Mouse (Mus musculus) liver, embryonic 13.5 days (tissue): ENCODE measurements around the gene Syt17. TPM values are rescaled to one million over a fixed set of nuclear protein-coding genes. Genes with fewer than 3 reads are reported as not detected.

Experiments
- ATAC-seq: fragments of 200-750 bp; cut with Nextera tagmentation; 2 replicates; pipeline ENCODE4 v1.8.0; 2017; ENCODE audit warnings: low read depth, mild to moderate bottlenecking, moderate number of reproducible peaks, moderate library complexity
- DNase-seq: peaks from one replicate; pipeline ENCODE4 v3.0.0; 2022
- H3K27ac ChIP-seq: fragments of 300-500 bp; sonication (generic); 2 replicates; pipeline ENCODE4 v1.5.1; 2015; ENCODE audit warnings: moderate library complexity, mild to moderate bottlenecking, inconsistent platforms
- H3K27me3 ChIP-seq: fragments of 300-500 bp; sonication (generic); 2 replicates; pipeline ENCODE4 v1.6.1; 2015; ENCODE audit warnings: mild to moderate bottlenecking, inconsistent platforms
- H3K36me3 ChIP-seq: fragments of 300-500 bp; sonication (generic); 2 replicates; pipeline ENCODE4 v1.6.1; 2015; ENCODE audit warnings: mild to moderate bottlenecking, inconsistent platforms
- H3K4me1 ChIP-seq: fragments of 300-500 bp; sonication (generic); replicated peaks from 2 replicates; pipeline ENCODE4 v1.6.1; 2015; ENCODE audit warnings: inconsistent platforms
- H3K4me2 ChIP-seq: fragments of 300-500 bp; sonication (generic); 2 replicates; pipeline ENCODE4 v1.6.1; 2015; ENCODE audit warnings: inconsistent platforms, mild to moderate bottlenecking, moderate library complexity
- H3K4me3 ChIP-seq: fragments of 300-500 bp; sonication (generic); replicated peaks from 2 replicates; pipeline ENCODE4 v1.5.1; 2015; ENCODE audit warnings: mild to moderate bottlenecking, inconsistent platforms
- H3K9ac ChIP-seq: fragments of 300-500 bp; sonication (generic); 2 replicates; pipeline ENCODE4 v1.6.1; 2015; ENCODE audit warnings: mild to moderate bottlenecking, inconsistent platforms
- H3K9me3 ChIP-seq: fragments of 300-500 bp; sonication (generic); replicated peaks from 2 replicates; pipeline ENCODE4 v1.6.1; 2016; ENCODE audit warnings: inconsistent platforms
- WGBS: fragments of 180-500 bp; shearing (Covaris S2); methylation state at CpG from one replicate; pipeline ENCODE4 v1.1.7; 2015; ENCODE audit not compliant: insufficient replicate concordance; 5-methylcytosine and 5-hydroxymethylcytosine counted together
- polyA plus RNA-seq: library from polyadenylated mRNA; unstranded; fragments of >200 nt; fragmentation: Nextera tagmentation; extraction: Ambion mirVana; gene quantifications from 2 replicates; pipeline ENCODE4 v1.2.1, GENCODE M21; 2015

The Syt17 gene
- polyA plus RNA-seq, 1 experiment from 2014 or later = 0.07 TPM

- H3K9ac ChIP-seq = no peak overlapping the region
- no peak overlapping the region for H3K4me2 ChIP-seq
- ATAC-seq = no peak
- no peak overlapping the region for H3K4me3 ChIP-seq
- no peak for DNase-seq
- no peak overlapping the region for H3K27ac ChIP-seq
- H3K36me3 ChIP-seq = no peaks in the 10 kb centered on the region
- H3K9me3 ChIP-seq = no peaks in the 10 kb centered on the region
- no peaks in the 10 kb centered on the region for H3K27me3 ChIP-seq
- no peaks in the 10 kb centered on the region for H3K4me1 ChIP-seq
- 76% methylated on average over 3 of the region's 3 CpGs for WGBS
Measured at GRCm38 (mm10) chr7:118414183-118414582, 33.8 kb downstream of the Syt17 start.

GRCm38 (mm10) chr7:118411877-118412276 is 36.1 kb downstream of the Syt17 start:
- ATAC-seq (no peak), DNase-seq (no peak)
- H3K9ac ChIP-seq = no peak overlapping the region
- H3K27ac ChIP-seq = no peak overlapping the region
- no peaks in the 10 kb centered on the region for H3K36me3 ChIP-seq
- H3K4me1 ChIP-seq = no peaks in the 10 kb centered on the region
- H3K9me3 ChIP-seq = no peaks in the 10 kb centered on the region
- 52% methylated on average over 3 of the region's 3 CpGs for WGBS
- H3K4me3 ChIP-seq = no peak overlapping the region
- H3K4me2 ChIP-seq = no peak overlapping the region
- no peaks in the 10 kb centered on the region for H3K27me3 ChIP-seq

- ATAC-seq = no peak
- no peaks in the 10 kb centered on the region for H3K9me3 ChIP-seq
- no peak overlapping the region for H3K4me2 ChIP-seq
- no peaks in the 10 kb centered on the region for H3K27me3 ChIP-seq
- no peaks in the 10 kb centered on the region for H3K4me1 ChIP-seq
- DNase-seq = no peak
- no peak overlapping the region for H3K27ac ChIP-seq
- WGBS = 18% methylated on average over 2 of the region's 2 CpGs
- H3K36me3 ChIP-seq = no peaks in the 10 kb centered on the region
- H3K4me3 ChIP-seq = no peak overlapping the region
- H3K9ac ChIP-seq = no peak overlapping the region
Measured at GRCm38 (mm10) chr7:118409421-118409820, 38.6 kb downstream of the Syt17 start.

DNA sequence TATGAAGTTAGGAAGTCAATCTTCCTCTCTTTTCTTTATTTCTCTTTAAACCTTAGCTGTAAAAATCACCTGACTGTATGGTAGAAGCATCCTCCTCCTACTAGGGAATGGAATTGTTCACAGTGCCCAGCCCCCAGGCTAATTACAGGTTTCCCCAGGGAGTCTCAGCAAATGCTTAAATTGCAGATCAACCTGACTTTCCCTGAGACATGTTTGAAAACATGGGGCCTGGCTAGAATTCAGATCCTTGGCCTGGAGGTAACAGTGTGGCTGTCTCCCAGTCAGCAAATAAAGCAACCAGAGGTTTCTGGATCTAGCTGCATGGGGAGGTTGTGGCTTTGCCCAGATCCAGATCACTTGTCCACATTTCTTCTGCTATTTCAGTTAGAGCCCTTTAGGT is 42.8 kb downstream of the Syt17 start:
- Histone ChIP-seq H3K4me1 (no peaks in the 10 kb centered on the region), H3K36me3 (no peaks in the 10 kb centered on the region), H3K9ac (no peak overlapping the region), H3K27ac (no peak overlapping the region), H3K4me3 (no peak overlapping the region), H3K4me2 (no peak overlapping the region), H3K9me3 (no peaks in the 10 kb centered on the region), H3K27me3 (no peaks in the 10 kb centered on the region)
- no peak for DNase-seq
- ATAC-seq = no peak

- Histone ChIP-seq H3K4me3 (no peak overlapping the region), H3K36me3 (no peaks in the 10 kb centered on the region), H3K9ac (no peak overlapping the region), H3K27ac (no peak overlapping the region), H3K27me3 (no peaks in the 10 kb centered on the region), H3K9me3 (no peaks in the 10 kb centered on the region), H3K4me1 (no peaks in the 10 kb centered on the region), H3K4me2 (no peak overlapping the region)
- DNase-seq = no peak
- ATAC-seq = no peak
- WGBS = 59% methylated on average over 3 of the region's 3 CpGs
Measured at GRCm38 (mm10) chr7:118402576-118403022, 45.4 kb downstream of the Syt17 start.

DNA sequence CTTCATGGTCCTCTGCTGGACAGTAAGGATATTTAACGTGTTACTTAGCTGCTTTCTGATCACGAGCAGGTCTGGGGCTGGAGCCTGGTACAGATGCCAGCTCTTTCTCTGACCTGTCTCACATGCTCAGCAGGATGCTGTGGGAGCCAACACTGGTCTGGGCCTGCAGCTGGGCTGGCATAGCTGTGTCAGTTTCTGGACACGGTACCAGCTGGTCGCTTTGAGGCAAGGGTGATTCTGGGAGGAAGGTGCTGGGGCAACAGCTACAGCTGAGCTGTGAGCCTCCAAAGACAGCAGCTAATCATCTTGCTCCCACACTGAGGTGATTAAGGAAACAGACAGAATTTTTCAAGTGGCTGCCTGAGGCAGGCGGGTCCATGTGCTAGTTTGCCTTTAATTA is 46.1 kb downstream of the Syt17 start:
- Histone ChIP-seq H3K4me1 (no peaks in the 10 kb centered on the region), H3K4me2 (no peak overlapping the region), H3K9me3 (no peaks in the 10 kb centered on the region), H3K9ac (no peak overlapping the region), H3K27me3 (no peaks in the 10 kb centered on the region), H3K36me3 (no peaks in the 10 kb centered on the region), H3K27ac (no peak overlapping the region), H3K4me3 (no peak overlapping the region)
- WGBS = 61% methylated on average over 5 of the region's 5 CpGs
- ATAC-seq = no peak
- no peak for DNase-seq

- Histone ChIP-seq H3K4me1 (no peaks in the 10 kb centered on the region), H3K27me3 (no peaks in the 10 kb centered on the region), H3K4me3 (no peak overlapping the region), H3K9me3 (no peaks in the 10 kb centered on the region), H3K4me2 (no peak overlapping the region), H3K36me3 (no peaks in the 10 kb centered on the region), H3K9ac (no peak overlapping the region), H3K27ac (no peak overlapping the region)
- WGBS = 64% methylated on average over 9 of the region's 9 CpGs
- DNase-seq (no peak), ATAC-seq (no peak)
Measured at GRCm38 (mm10) chr7:118399764-118400163, 48.3 kb downstream of the Syt17 start.

GRCm38 (mm10) chr7:118390705-118391104 is 57.3 kb downstream of the Syt17 start:
- Histone ChIP-seq H3K9ac (no peak overlapping the region), H3K36me3 (no peaks in the 10 kb centered on the region), H3K4me2 (no peak overlapping the region), H3K27ac (no peak overlapping the region), H3K9me3 (no peaks in the 10 kb centered on the region), H3K27me3 (no peaks in the 10 kb centered on the region), H3K4me3 (no peak overlapping the region), H3K4me1 (no peaks in the 10 kb centered on the region)
- ATAC-seq = no peak
- no peak for DNase-seq
- 67% methylated on average over 5 of the region's 5 CpGs for WGBS

DNA sequence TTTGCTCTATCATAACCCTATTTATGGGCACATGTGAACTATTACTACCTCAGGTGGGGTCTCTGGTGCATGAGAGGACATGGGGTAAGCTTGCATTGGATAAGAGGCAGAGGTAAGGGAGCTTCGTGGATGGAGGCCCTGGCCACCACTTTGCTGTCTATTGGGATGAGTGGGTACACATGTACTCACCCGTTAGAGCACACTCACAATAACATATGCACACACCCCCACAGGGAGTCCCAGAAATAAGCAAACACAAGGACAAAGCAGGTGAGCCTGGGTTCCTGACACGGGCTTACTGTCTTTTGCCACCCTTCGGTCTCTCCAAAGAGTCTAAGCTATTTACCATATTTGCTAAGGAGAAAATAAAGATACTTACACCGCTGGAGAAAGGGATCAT is 67.0 kb downstream of the Syt17 start:
- Histone ChIP-seq H3K27ac (no peak overlapping the region), H3K9me3 (no peaks in the 10 kb centered on the region), H3K36me3 (no peaks in the 10 kb centered on the region), H3K4me1 (no peaks in the 10 kb centered on the region), H3K9ac (no peak overlapping the region), H3K4me3 (no peak overlapping the region), H3K27me3 (no peaks in the 10 kb centered on the region), H3K4me2 (no peak overlapping the region)
- no peak for DNase-seq
- ATAC-seq = no peak
- WGBS = 59% methylated on average over 5 of the region's 5 CpGs

GRCm38 (mm10) chr7:118380056-118380455 is 68.0 kb downstream of the Syt17 start:
- no peak for ATAC-seq
- no peaks in the 10 kb centered on the region for H3K9me3 ChIP-seq
- H3K4me2 ChIP-seq = no peak overlapping the region
- 49% methylated on average over 3 of the region's 3 CpGs for WGBS
- H3K9ac ChIP-seq = no peak overlapping the region
- no peaks in the 10 kb centered on the region for H3K4me1 ChIP-seq
- no peak for DNase-seq
- H3K36me3 ChIP-seq = no peaks in the 10 kb centered on the region
- H3K27ac ChIP-seq = no peak overlapping the region
- no peak overlapping the region for H3K4me3 ChIP-seq
- no peaks in the 10 kb centered on the region for H3K27me3 ChIP-seq

GRCm38 (mm10) chr7:118376590-118376989 is 71.4 kb downstream of the Syt17 start:
- H3K4me2 ChIP-seq = no peak overlapping the region
- 80% methylated on average over 4 of the region's 4 CpGs for WGBS
- H3K4me1 ChIP-seq = no peaks in the 10 kb centered on the region
- H3K9me3 ChIP-seq = no peaks in the 10 kb centered on the region
- DNase-seq = no peak
- no peaks in the 10 kb centered on the region for H3K36me3 ChIP-seq
- no peak overlapping the region for H3K4me3 ChIP-seq
- no peak overlapping the region for H3K27ac ChIP-seq
- H3K9ac ChIP-seq = no peak overlapping the region
- ATAC-seq = no peak
- H3K27me3 ChIP-seq = no peaks in the 10 kb centered on the region

GRCm38 (mm10) chr7:118375341-118375740 is 72.7 kb downstream of the Syt17 start:
- Histone ChIP-seq H3K4me1 (no peaks in the 10 kb centered on the region), H3K9ac (no peak overlapping the region), H3K36me3 (no peaks in the 10 kb centered on the region), H3K27ac (no peak overlapping the region), H3K27me3 (no peaks in the 10 kb centered on the region), H3K9me3 (no peaks in the 10 kb centered on the region), H3K4me2 (no peak overlapping the region), H3K4me3 (no peak overlapping the region)
- WGBS = 75% methylated on average over 3 of the region's 3 CpGs
- no peak for DNase-seq
- no peak for ATAC-seq

DNA sequence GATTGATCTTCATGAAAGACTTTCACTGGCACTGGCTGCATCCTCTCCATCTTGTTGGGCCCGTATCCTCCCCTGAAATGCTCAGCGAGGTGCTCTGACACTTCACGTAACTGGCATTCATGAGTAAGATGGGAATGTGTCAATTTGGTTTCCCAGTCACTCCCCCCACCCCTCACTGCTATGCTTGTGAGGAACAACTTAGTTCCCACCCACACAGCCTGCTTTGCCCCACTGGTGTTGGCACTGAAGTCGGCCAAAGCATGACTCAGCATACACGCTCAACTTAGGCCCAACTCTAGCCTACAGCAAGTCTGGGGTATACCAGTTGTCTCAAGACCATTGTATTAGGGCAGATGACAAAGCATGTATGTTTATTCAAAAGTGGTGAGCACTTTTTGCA is 76.7 kb downstream of the Syt17 start:
- 74% methylated on average over 5 of the region's 5 CpGs for WGBS
- H3K9me3 ChIP-seq = no peaks in the 10 kb centered on the region
- no peak overlapping the region for H3K27ac ChIP-seq
- ATAC-seq = no peak
- H3K27me3 ChIP-seq = no peaks in the 10 kb centered on the region
- H3K9ac ChIP-seq = no peak overlapping the region
- H3K4me1 ChIP-seq = no peaks in the 10 kb centered on the region
- DNase-seq = no peak
- no peak overlapping the region for H3K4me3 ChIP-seq
- no peaks in the 10 kb centered on the region for H3K36me3 ChIP-seq
- H3K4me2 ChIP-seq = no peak overlapping the region
